Mouse (Mus musculus) megakaryocyte, embryonic 14.5 days (primary cell): ENCODE measurements around the gene Slc12a6.

Experiments
- FLI1 ChIP-seq: IDR thresholded peaks from 2 replicates; pipeline ENCODE4 v1.6.1; 2012; ENCODE audit warnings: low read length, inconsistent platforms, mixed read lengths
- GATA1 ChIP-seq: IDR thresholded peaks from 3 replicates; pipeline ENCODE4 v1.6.1; 2012; ENCODE audit warnings: mixed read lengths, low read length, inconsistent platforms, borderline replicate concordance

DNA sequence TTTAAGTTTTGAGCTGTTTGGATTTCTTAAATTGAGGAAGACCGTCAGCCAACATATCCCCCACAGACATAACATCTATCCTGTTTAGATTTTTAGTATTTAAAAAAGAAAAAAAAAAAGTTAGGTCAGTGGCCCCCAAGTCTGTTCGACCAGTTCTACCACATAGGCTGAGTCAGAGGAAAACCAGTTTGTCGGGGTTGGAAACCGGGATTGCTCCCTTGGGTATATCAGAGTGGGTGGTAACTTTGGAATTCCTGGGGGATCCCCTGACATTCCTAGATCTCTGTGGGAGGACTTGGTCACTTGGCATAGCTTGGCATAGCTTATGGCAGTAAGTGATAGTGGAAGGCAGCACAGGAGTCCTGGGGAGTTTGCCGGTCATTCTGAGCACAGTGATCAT lies 20.3 kb upstream of the Slc12a6 start:
- no peak for TF ChIP-seq FLI1
- TF ChIP-seq GATA1, result no peak
